Mouse (Mus musculus): ENCODE measurements at regions not wholly inside any gene's neighbourhood (a gene's known extent, or its start where the extent isn't known, plus 50 kb on each side); places are given as distances from the start of the nearest gene placed in this dataset.
A peak's percentile ranks its signal among the peaks of the same experiment; 100 is the strongest.
"Not testable (repeated sequence)": the region's sequence is repeated elsewhere in the genome, so short reads cannot be mapped to it uniquely, and the experiment has no call there.

DNA sequence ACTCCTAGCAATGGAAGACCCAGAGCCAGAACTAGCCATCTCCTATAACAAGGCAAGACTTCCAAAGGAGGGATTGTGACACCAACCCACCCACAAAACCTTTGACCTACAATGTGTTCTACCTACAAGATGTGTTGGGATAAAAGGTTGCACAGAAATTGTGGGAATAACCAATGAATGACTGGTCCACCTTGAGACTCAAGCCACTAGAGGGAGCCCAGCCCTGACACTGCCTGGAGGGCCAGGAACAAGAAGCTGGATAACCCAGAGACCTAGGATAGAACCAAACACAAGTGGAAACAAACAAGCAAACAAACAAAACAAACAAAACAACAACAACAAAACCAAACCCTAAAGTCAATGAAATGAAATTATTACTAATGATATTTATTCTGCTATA lies 288.8 kb downstream of the Dchs2 start:
- DNase-seq, result peak; percentile 37

GRCm38 (mm10) chr3:83424267-83424666 lies 296.5 kb downstream of the Dchs2 start:
- no peak for DNase-seq

GRCm38 (mm10) chr3:83429376-83429775 lies 301.6 kb downstream of the Dchs2 start:
- DNase-seq, result no peak

- DNase-seq, result peak; percentile 72
Measured at GRCm38 (mm10) chr3:83446154-83446667, 318.5 kb downstream of the Dchs2 start.

GRCm38 (mm10) chr3:83450662-83451061 lies 315.5 kb upstream of the Sfrp2 start:
- peak; percentile 5 for DNase-seq

- peak; percentile 10 for DNase-seq
Measured at GRCm38 (mm10) chr3:83451317-83451716, 314.8 kb upstream of the Sfrp2 start.

DNA sequence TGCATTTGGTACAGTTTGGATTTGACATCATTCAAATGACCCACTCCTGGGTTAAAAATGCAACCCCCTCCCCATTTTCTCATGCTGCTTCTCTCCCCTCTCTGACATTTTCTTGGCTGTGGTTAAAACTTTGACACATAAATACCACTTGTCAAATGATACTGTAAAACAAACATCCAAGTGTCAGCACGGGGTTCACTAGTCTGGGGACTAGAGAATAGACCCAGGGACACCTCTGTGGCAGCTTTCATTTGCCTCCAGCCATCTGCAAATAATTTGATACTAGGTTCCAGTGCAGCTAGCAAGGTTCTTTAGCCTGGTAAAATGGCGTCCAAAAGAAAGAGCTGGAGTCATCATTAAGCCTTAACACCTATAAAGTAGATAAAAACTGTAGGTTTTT lies 312.7 kb upstream of the Sfrp2 start:
- no peak for DNase-seq

GRCm38 (mm10) chr3:83458450-83458849 lies 307.7 kb upstream of the Sfrp2 start:
- DNase-seq, result no peak

GRCm38 (mm10) chr3:83479251-83479650 lies 286.9 kb upstream of the Sfrp2 start:
- DNase-seq, result no peak

DNA sequence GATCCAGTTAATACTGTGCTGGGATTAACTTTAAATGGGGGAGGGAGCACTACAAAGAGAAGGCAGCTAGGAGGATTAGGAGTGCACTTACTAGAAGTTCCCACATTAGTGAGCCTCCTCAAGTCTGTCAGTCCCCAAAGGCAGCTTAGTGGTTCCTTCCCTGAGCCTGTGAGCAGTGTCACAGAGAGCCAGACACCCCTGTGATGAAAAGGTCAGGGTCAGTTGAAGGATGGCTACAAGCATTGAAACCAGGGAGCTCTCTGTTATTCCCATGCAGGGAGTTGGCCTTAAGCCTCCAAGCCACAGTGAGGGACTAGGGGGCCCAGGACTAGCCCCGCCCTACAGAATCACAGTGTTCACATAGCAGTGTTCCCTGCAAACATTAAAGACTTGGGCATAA lies 285.9 kb upstream of the Sfrp2 start:
- DNase-seq, result no peak

GRCm38 (mm10) chr3:83486192-83486716 lies 279.9 kb upstream of the Sfrp2 start:
- DNase-seq, result no peak

DNA sequence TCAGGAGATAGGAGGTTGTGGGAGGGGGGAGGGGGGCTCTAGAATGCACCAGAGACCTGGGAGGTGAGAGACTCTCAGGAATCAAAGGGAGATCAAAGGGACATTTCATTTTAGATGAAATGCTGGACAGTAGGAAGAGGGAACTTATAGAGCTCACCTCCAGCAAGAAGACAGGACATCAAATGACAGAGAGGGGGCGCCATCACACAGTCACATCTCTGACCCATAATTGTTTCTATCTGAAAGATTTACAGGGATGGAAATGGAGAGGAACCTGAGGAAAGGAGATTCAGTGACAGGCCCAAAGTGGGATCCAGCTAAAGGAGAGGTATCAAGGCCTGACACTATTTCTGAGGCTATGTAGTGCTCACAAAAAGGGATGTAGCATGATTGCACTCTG lies 270.5 kb upstream of the Sfrp2 start:
- peak; percentile 25 for DNase-seq

DNA sequence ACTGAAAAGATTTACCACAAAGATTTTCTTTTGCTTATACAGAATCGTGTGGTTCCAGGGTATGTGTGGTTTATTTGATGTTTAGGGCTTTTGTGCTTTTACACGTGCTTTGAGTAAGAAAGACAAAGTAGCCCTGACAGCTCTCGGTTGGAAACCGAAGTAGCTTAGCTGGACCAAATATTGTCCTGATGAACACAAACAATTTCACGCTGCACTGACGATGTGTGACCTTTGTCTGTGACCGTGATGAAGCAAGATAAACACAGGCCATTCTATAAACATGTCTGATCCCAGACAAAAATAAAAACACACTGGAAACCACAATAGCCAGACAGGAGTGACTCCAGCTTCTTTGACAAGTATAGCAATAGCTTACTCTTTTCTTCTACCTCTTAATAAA lies 262.2 kb upstream of the Sfrp2 start:
- no peak for DNase-seq

DNA sequence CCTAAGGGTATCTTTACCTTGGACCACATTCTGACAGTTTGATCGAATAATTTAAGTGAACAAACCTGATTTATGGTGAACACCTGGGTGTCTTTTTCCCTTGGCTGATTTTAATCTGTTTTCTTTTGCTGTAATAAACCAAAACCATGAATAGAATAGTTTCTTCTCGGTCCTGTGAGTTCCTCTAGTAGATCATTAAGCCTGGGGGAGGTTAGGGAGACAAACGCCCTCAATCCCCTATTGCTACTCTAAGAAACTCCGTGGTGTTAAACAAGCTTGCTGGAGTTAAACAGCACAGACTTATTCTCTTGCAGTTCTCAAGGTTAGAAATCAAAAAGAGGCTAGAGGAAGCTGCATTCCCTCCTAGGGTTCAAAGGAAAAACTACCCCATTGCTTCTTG lies 249.5 kb upstream of the Sfrp2 start:
- DNase-seq, result no peak

- DNase-seq, result peak; percentile 46
Measured at GRCm38 (mm10) chr3:83517914-83518635, 248.0 kb upstream of the Sfrp2 start.

DNA sequence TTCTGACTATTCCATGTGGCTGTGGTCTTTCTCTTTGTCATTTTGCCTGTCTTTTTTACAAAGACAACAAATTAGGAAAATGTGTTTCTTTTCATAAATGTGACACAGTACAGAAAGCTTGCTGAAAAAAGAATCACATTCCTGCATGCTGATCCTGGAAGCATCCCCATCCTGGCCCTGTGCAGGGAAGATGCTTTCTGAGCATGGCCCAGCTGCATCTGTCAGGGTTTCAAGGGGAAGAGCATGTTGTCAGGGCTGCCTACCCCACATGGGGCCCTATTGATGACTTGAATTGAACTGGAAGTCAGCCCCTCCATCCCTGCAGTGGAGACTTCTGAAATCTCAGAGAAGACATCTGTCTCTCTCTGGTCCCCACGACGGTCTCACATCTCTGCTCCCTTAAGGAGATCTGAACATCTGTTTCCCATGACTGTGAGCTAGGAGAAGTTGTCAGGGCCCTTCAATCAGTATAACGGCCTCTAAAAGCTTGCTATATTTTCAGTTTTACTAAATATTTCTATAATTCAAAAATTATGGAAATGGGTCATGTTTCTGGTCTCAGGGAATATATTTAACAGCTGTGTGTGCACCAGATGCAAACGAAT lies 235.8 kb upstream of the Sfrp2 start:
- no peak for DNase-seq

DNA sequence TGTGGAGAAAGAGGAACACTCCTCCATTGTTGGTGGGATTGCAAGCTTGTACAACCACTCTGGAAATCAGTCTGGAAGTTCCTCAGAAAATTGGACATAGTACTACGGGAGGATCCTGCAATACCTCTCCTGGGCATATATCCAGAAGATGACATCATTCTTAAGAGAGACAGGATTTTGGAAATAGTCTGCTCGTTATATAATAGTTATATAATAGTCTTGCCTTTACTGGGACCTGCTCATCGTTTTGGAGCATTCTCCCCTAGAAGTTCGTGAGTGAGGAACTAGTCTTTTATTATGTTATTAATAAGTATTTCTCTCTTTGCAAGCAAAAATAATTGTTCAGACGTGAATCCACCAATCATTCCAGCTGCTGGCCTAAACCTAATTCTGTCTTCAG lies 229.5 kb upstream of the Sfrp2 start:
- not testable (repeated sequence) for DNase-seq

- DNase-seq, result no peak
Measured at GRCm38 (mm10) chr3:83537231-83537630, 228.9 kb upstream of the Sfrp2 start.

GRCm38 (mm10) chr3:83537711-83538110 lies 228.4 kb upstream of the Sfrp2 start:
- no peak for DNase-seq

GRCm38 (mm10) chr3:83538898-83539297 lies 227.2 kb upstream of the Sfrp2 start:
- no peak for DNase-seq

- no peak for DNase-seq
Measured at GRCm38 (mm10) chr3:83540997-83541932, 224.9 kb upstream of the Sfrp2 start.

GRCm38 (mm10) chr3:83552516-83553139 lies 213.5 kb upstream of the Sfrp2 start:
- no peak for DNase-seq

DNA sequence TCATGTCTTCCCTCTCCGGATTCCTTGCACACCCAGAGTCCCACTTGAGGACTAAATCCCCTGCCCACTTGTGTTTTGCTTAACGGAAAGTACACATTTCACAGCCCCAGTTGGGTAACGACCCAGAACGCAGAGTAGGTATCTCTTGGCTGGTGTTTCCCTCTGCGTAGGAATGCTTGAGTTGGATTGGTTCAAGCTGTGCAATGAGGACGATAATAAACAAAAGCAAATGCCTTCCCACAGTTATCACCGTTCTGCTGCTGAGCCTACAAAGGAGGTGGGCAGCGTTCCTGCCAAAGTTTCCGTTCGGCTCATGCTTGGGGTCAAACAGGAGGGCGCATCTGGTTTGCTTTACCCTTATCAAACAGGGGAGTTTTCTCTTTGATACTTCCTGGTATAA lies 212.3 kb upstream of the Sfrp2 start:
- no peak for DNase-seq

All from lung, postnatal 10 days (tissue).